Mouse (Mus musculus): ENCODE measurements around the gene Ttll8. TPM values are rescaled to one million over a fixed set of nuclear protein-coding genes. Genes with fewer than 3 reads are reported as not detected.

Gene Ttll8
- polyA plus RNA-seq, 1 experiment from 2014 or later: not detected

DNA sequence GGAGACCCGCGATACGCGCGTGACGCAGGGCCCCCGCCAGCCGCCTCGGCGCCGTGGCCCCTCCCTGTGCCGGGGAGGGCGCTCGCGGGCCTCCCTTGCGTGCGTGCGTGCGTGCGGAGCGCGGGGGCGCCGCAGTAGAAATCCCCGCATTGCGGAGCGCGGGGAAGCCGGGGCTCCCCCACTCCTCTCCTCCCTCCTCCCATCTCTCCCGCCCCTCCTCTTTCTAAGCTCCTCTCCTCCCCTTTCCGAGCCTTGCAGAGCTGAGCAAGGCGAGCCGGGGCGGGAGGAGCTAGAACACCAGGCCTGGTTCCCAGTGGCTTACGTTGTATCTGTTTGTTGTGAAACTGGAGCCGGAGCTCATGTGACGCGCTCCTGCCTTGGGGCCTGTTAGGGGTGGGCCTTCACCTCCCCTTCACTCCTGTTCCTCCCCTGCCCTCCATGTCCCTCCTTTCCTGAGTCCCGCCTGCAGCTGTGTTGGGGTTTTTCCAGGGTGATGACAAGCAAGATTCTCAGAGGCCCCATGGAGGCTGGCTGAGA, 90.5 kb downstream of the Ttll8 start:
- Histone ChIP-seq H3K9ac (ENCODE audit: low read depth, low read length) (peak overlapping the region; percentile 88), H3K27ac (ENCODE audit: low read depth, low read length) (peak overlapping the region; percentile 89), H3K27me3 (replicated peaks; ENCODE audit: control insufficient read depth, insufficient read depth, low read length) (no peaks in the 10 kb centered on the region), H3K4me3 (ENCODE audit: low read depth, low read length) (peak overlapping the region; percentile 90), H3K4me1 (replicated peaks; ENCODE audit: control insufficient read depth, insufficient read depth, low read length) (peaks cover 48% of the 10 kb centered on the region), H3K9me3 (ENCODE audit: control insufficient read depth, low read length) (no peaks in the 10 kb centered on the region), H3K36me3 (ENCODE audit: control insufficient read depth, insufficient read depth, low read length) (peaks cover 13% of the 10 kb centered on the region; the same call in 1 of the 2 replicates), H3K4me2 (peak overlapping the region; percentile 96)
- WGBS: under 1% methylated on average over 29 of the region's 39 CpGs
- ATAC-seq (replicated peaks; ENCODE audit: low FRiP score): peak; percentile 51
- peak; percentile 77 for DNase-seq (ENCODE audit: low spot score)

DNA sequence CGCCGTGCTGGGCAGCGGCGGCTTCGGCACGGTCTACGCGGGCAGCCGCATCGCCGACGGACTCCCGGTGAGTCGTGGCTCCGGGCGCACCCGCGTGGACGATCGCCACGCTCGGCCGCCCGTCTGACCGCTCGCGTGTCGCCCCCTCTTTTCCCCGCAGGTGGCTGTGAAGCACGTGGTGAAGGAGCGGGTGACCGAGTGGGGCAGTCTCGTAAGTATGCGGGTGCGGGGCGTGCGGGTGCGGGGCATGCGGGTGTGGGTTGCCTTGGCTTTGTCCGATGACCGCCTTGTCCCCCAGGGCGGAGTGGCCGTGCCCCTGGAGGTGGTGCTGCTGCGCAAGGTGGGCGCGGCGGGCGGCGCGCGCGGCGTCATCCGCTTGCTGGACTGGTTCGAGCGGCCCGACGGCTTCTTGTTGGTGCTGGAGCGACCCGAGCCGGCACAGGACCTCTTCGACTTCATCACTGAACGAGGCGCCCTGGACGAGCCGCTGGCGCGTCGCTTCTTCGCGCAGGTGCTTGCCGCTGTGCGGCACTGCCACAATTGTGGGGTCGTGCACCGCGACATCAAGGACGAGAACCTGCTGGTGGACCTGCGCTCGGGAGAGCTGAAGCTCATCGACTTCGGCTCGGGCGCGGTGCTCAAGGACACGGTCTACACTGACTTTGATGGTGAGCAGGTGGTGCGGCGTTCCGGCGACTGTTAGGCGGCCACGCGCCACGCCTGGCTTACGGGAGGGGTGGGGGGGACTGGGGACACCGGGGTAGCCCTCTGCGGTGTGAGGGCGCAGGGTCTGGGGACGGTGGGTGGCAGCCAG, 91.1 kb downstream of the Ttll8 start:
- Histone ChIP-seq H3K4me2 (peak overlapping the region; percentile 96), H3K9ac (ENCODE audit: low read depth, low read length) (peak overlapping the region; percentile 88), H3K4me3 (ENCODE audit: low read depth, low read length) (peak overlapping the region; percentile 90), H3K27me3 (replicated peaks; ENCODE audit: control insufficient read depth, insufficient read depth, low read length) (no peaks in the 10 kb centered on the region), H3K9me3 (ENCODE audit: control insufficient read depth, low read length) (no peaks in the 10 kb centered on the region), H3K36me3 (ENCODE audit: control insufficient read depth, insufficient read depth, low read length) (peaks cover 13% of the 10 kb centered on the region; the same call in 1 of the 2 replicates), H3K4me1 (replicated peaks; ENCODE audit: control insufficient read depth, insufficient read depth, low read length) (peaks cover 47% of the 10 kb centered on the region), H3K27ac (ENCODE audit: low read depth, low read length) (peak overlapping the region; percentile 89)
- DNase-seq (ENCODE audit: low spot score): peak; percentile 66
- under 1% methylated on average over 97 of the region's 98 CpGs for WGBS
- ATAC-seq (replicated peaks; ENCODE audit: low FRiP score): 0 out of 2 replicates have a peak, but pooled peaks have one; percentile 1

DNA sequence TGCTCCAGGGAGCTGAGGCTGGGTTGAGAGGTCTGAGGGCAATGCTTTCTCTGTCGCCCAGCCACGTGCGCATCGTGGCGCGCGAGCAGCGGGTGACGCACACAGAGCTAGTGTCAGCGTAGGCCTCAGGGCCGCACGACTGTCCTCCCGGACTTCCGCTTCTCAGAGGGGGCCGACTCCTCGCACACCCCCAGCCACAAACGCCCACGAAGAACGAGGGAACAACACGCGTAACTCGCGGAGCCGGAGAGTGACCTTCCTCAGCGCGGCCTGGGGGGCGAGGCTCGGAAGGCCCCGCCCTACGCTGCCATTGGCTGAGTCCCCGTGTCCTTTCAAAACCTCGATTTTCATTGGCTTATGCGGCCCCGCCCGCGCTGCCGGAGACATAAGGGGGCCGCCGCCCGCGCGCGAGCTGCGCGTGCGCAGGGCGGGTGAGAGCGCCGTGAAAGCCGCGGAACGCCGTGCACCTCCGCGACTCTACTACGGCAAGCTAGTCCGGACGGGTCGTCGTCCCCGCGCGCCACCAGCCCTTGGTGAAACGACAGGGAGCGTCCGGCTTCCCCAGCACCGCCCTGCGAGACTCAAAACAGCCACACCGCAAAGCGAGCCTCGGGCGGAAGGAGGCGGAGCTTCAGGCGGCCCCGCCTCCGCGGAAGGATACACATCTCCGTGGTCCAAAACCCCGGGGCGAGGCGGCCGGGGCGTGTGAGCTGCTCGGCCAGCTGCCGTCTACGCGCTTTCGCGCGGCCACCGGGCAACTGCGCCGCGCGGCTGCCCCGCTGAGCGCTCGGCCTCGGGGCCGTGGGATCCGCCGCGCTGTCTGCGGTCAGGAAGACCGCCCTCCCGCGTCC, 92.2 kb downstream of the Ttll8 start, which contains the start of gene Pim3:
Gene Pim3, plus strand, starts transcription at position 415 of the 851 bp plus-strand sequence.
- DNase-seq (ENCODE audit: low spot score): peak; percentile 95
- Histone ChIP-seq H3K4me2 (peak within 1 kb of the TSS; percentile 96), H3K4me1 (replicated peaks; ENCODE audit: control insufficient read depth, insufficient read depth, low read length) (peaks cover 36% of the 10 kb centered on the region), H3K9ac (ENCODE audit: low read depth, low read length) (peak within 1 kb of the TSS; percentile 88), H3K9me3 (ENCODE audit: control insufficient read depth, low read length) (no peaks in the 10 kb centered on the region), H3K27me3 (replicated peaks; ENCODE audit: control insufficient read depth, insufficient read depth, low read length) (no peaks in the 10 kb centered on the region), H3K27ac (ENCODE audit: low read depth, low read length) (peak within 1 kb of the TSS; percentile 89), H3K36me3 (ENCODE audit: control insufficient read depth, insufficient read depth, low read length) (peaks cover 13% of the 10 kb centered on the region; the same call in 1 of the 2 replicates), H3K4me3 (ENCODE audit: low read depth, low read length) (peak within 1 kb of the TSS; percentile 90)
- ATAC-seq (replicated peaks; ENCODE audit: low FRiP score): peak; percentile 86
- WGBS: under 1% methylated on average over 106 of the region's 107 CpGs

DNA sequence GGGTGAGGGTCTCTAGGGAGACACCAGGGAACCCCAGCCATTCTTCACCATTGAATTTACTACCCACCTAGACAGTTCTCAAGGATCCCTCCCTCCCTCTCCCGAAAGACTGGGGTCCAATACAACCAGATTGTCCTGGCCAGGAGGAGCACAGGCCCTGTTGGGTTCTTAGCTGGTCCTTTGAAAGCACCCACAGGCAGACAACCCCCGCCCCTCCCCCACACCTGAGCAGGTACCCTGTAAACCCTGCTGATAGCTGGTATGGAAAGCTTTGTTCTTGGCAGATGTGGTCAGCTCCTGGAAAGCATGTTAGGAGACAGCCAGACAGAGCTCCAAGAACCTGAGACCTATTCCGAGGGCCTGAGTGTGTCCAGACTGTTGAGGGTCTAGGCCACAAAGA, 93.4 kb downstream of the Ttll8 start:
- H3K4me3 ChIP-seq (ENCODE audit: low read depth, low read length): no peak overlapping the region
- no peaks in the 10 kb centered on the region for H3K27me3 ChIP-seq (replicated peaks; ENCODE audit: control insufficient read depth, insufficient read depth, low read length)
- H3K9me3 ChIP-seq (ENCODE audit: control insufficient read depth, low read length): no peaks in the 10 kb centered on the region
- H3K4me1 ChIP-seq (replicated peaks; ENCODE audit: control insufficient read depth, insufficient read depth, low read length): peaks cover 27% of the 10 kb centered on the region
- no peak overlapping the region for H3K4me2 ChIP-seq
- 84% methylated on average over 3 of the region's 3 CpGs for WGBS
- no peak for DNase-seq (ENCODE audit: low spot score)
- H3K27ac ChIP-seq (ENCODE audit: low read depth, low read length): no peak overlapping the region
- ATAC-seq (replicated peaks; ENCODE audit: low FRiP score): no peak
- peaks cover 9% of the 10 kb centered on the region; the same call in 1 of the 2 replicates for H3K36me3 ChIP-seq (ENCODE audit: control insufficient read depth, insufficient read depth, low read length)
- H3K9ac ChIP-seq (ENCODE audit: low read depth, low read length): no peak overlapping the region

DNA sequence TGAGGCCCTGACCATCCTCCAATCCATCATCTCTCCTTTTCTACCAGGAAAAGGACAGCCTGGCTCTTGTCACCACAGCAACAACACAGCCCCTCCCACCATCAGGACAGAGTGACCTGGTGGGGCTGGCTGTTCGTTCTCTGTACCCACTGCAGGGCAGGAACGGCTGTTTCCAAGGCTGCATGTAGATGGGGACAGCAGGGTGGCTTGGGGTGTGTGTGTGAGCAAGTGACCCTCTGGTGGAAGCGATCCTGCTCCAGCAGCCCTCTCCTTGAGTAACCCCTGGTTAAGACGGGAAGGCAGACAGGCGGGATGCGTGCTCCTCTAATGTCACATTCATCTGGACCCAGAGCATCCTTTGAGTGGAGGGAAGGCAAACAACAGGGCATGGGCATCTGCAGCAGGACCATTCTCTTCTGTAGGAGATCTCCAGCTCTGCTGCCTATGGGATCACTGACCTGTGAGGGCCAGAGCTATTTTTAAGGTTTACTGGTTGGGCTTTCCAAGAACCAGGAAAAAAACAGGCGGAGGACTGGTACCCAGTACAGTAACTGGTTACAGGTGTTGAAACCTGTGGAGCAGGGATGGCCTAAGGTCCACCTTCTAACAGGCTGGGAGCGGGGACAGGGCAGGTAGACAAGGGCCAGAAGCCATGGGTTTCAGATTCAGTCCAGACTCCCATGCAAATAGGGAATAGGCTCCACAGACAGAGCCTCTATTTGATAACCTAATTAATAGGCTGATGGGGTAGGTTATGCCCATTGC, 94.8 kb downstream of the Ttll8 start:
- Histone ChIP-seq H3K9me3 (ENCODE audit: control insufficient read depth, low read length) (no peaks in the 10 kb centered on the region), H3K27me3 (replicated peaks; ENCODE audit: control insufficient read depth, insufficient read depth, low read length) (no peaks in the 10 kb centered on the region), H3K4me3 (ENCODE audit: low read depth, low read length) (no peak overlapping the region), H3K9ac (ENCODE audit: low read depth, low read length) (no peak overlapping the region), H3K36me3 (ENCODE audit: control insufficient read depth, insufficient read depth, low read length) (no peaks in the 10 kb centered on the region), H3K27ac (ENCODE audit: low read depth, low read length) (no peak overlapping the region), H3K4me2 (no peak overlapping the region), H3K4me1 (replicated peaks; ENCODE audit: control insufficient read depth, insufficient read depth, low read length) (peaks cover 15% of the 10 kb centered on the region)
- 71% methylated on average over 8 of the region's 8 CpGs for WGBS
- no peak for DNase-seq (ENCODE audit: low spot score)
- no peak for ATAC-seq (replicated peaks; ENCODE audit: low FRiP score)

DNA sequence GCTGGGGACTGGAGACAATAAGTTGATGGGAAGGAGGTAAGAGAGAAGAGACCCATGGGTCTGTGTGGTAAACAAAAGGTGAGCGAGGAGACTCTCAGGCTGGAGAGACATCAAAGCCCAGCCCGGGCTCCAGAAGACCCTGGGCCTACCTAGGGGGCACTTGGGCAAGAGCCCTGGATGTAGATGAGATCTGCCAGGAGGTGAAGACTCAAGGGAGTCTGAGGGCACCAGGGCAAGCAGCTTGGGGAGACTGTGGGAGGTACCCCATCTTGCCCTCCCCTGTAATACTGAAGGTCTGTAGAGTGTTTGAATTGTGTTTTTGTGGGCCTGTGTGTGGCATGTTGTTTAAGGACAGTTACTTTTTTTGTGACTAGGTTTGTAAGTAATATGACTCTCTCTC, 95.5 kb downstream of the Ttll8 start:
- no peak overlapping the region for H3K27ac ChIP-seq (ENCODE audit: low read depth, low read length)
- no peak overlapping the region for H3K9ac ChIP-seq (ENCODE audit: low read depth, low read length)
- no peaks in the 10 kb centered on the region for H3K27me3 ChIP-seq (replicated peaks; ENCODE audit: control insufficient read depth, insufficient read depth, low read length)
- no peaks in the 10 kb centered on the region for H3K36me3 ChIP-seq (ENCODE audit: control insufficient read depth, insufficient read depth, low read length)
- no peak for DNase-seq (ENCODE audit: low spot score)
- no peak overlapping the region for H3K4me3 ChIP-seq (ENCODE audit: low read depth, low read length)
- no peak overlapping the region for H3K4me2 ChIP-seq
- 81% methylated on average over 2 of the region's 2 CpGs for WGBS
- H3K9me3 ChIP-seq (ENCODE audit: control insufficient read depth, low read length): no peaks in the 10 kb centered on the region
- peaks cover 11% of the 10 kb centered on the region; the same call in 1 of the 2 replicates for H3K4me1 ChIP-seq (replicated peaks; ENCODE audit: control insufficient read depth, insufficient read depth, low read length)
- no peak for ATAC-seq (replicated peaks; ENCODE audit: low FRiP score)

DNA sequence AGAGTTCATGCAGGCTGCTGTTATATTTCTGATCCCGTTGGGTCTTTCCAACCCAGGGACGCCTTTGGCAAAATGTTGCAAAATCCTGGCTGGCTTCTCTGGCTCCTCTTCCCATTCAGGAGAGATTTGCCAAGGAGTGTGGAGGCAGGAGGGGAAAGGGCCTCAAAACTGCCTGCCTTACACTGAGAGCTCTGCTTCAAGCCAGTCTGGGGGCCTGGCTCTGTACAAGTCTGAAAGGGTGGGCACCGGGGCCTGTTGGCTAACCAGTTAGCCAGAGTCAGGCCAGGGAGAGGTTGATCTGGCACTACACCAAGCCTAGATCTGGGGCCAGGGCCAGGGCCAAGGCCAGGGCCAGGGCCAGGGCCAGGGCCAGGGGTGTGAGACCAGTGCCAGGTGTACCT, 96.1 kb downstream of the Ttll8 start:
- WGBS: 87% methylated on average over 3 of the region's 3 CpGs
- Histone ChIP-seq H3K27me3 (replicated peaks; ENCODE audit: control insufficient read depth, insufficient read depth, low read length) (no peaks in the 10 kb centered on the region), H3K9me3 (ENCODE audit: control insufficient read depth, low read length) (no peaks in the 10 kb centered on the region), H3K36me3 (ENCODE audit: control insufficient read depth, insufficient read depth, low read length) (no peaks in the 10 kb centered on the region), H3K27ac (ENCODE audit: low read depth, low read length) (no peak overlapping the region), H3K9ac (ENCODE audit: low read depth, low read length) (no peak overlapping the region), H3K4me1 (replicated peaks; ENCODE audit: control insufficient read depth, insufficient read depth, low read length) (peaks cover 11% of the 10 kb centered on the region; the same call in 1 of the 2 replicates), H3K4me2 (no peak overlapping the region), H3K4me3 (ENCODE audit: low read depth, low read length) (no peak overlapping the region)
- DNase-seq (ENCODE audit: low spot score) (no peak), ATAC-seq (replicated peaks; ENCODE audit: low FRiP score) (no peak)

DNA sequence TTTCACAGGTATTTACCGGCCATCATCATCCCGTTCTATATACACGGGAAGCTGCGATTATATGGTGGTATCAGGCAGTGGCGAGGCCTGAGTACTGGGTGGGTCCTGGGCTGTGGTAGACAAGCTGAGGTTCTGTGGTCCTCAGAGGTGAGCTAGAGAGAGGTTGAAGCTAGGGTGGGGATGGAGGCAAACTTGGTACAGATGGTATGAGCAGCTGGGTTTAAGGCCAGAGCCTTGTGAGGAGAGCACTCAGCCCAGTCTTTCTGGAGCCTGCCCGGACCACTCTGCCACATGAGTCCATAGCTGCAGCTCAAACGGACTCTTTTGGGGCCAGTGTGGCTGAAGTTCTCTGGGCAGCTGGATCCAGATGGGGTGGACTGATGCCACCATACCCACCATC, 96.9 kb downstream of the Ttll8 start:
- Histone ChIP-seq H3K4me1 (replicated peaks; ENCODE audit: control insufficient read depth, insufficient read depth, low read length) (peaks cover 11% of the 10 kb centered on the region; the same call in 1 of the 2 replicates), H3K36me3 (ENCODE audit: control insufficient read depth, insufficient read depth, low read length) (no peaks in the 10 kb centered on the region), H3K4me3 (ENCODE audit: low read depth, low read length) (no peak overlapping the region), H3K4me2 (no peak overlapping the region), H3K9ac (ENCODE audit: low read depth, low read length) (no peak overlapping the region), H3K27me3 (replicated peaks; ENCODE audit: control insufficient read depth, insufficient read depth, low read length) (no peaks in the 10 kb centered on the region), H3K9me3 (ENCODE audit: control insufficient read depth, low read length) (no peaks in the 10 kb centered on the region), H3K27ac (ENCODE audit: low read depth, low read length) (no peak overlapping the region)
- DNase-seq (ENCODE audit: low spot score) (no peak), ATAC-seq (replicated peaks; ENCODE audit: low FRiP score) (no peak)
- WGBS: 89% methylated on average over 7 of the region's 7 CpGs

All from liver, embryonic 11.5 days (tissue).